Mouse (Mus musculus): ENCODE results near the gene B4galnt2. TPM values are rescaled to one million over a fixed set of nuclear protein-coding genes. Genes with fewer than 3 reads are reported as not detected.

B4galnt2 gene
- polyA plus RNA-seq, 1 experiment from 2014 or later: not detected

DNA sequence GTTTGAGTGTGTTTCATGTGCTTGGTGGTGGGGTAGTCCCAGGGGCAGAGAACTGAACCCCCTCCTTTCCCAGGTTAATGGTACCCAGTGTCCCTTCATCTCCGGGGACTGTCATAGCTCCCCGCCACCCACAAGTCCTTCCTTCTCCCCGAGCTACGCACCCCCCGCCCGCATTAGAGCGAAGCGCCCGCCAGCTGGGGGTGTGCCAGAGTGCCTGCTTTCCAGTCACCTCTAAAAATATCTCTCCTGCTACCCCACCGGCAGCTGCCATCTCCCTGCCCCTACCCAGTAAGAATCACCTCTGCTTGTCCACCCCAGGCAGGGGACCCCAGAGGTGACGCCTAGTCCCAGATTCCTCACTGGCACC lies 89.8 kb downstream of the B4galnt2 start:
- DNase-seq (ENCODE audit: low spot score): no peak
- peak overlapping the region; percentile 75 for H3K4me2 ChIP-seq (replicated peaks)
- no peak; the same call in 1 of the 2 replicates for ATAC-seq (ENCODE audit: low FRiP score)
- no peaks in the 10 kb centered on the region for H3K9me3 ChIP-seq (ENCODE audit: control insufficient read depth, low read length)
- no peaks in the 10 kb centered on the region for H3K36me3 ChIP-seq (replicated peaks; ENCODE audit: control insufficient read depth, insufficient read depth)
- H3K9ac ChIP-seq: peak overlapping the region; percentile 61
- peak overlapping the region; percentile 54 for H3K4me3 ChIP-seq (replicated peaks; ENCODE audit: low read length)
- no peak overlapping the region for H3K27ac ChIP-seq
- H3K4me1 ChIP-seq (replicated peaks; ENCODE audit: control insufficient read depth, insufficient read depth, low read length): no peaks in the 10 kb centered on the region; the same call in 1 of the 2 replicates
- peaks cover 58% of the 10 kb centered on the region for H3K27me3 ChIP-seq (ENCODE audit: control insufficient read depth, insufficient read depth, low read length)
- WGBS: 1% methylated on average over 11 of the region's 11 CpGs

DNA sequence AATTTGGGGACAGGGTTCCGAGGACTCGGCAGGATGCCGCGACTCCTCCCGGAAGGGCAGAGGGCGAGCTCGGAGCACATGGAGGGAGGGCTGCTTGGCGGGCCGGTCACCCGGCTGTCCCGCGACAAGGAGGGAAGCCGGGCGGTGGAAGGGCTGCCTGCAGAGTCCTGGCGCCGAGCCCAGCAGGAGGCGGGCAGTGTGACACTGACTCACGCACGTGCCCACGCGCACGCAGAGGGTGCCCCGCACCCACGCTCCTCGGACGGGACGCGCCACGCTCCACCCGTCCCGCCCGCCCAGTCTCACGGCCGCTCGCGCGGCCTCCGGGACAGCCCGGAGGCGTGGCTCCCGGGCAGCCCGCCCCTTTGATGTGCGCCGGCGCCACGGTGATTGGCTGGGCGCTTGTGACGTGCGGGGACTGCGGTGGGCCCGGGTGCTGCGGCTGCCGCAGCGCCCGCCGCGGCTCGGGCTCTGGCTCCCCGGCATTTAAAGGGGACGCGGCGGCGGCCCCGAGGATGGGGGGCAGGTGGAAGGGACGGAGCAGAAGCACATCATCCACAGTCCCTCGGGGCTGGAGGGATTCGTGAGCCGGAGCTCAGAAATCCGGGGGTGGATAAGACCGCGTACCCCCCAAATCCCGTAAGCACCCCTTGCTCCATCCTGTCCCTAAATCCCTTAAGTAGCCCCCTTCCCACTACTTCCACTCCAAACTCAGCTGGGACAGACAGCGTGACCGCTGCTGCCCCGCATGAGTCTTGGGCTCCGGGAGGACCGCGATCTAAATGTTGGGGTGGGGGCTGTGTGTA lies 90.4 kb downstream of the B4galnt2 start, which contains the start of gene Phospho1:
TSS of gene Phospho1 (plus strand) at position 429 of the 806 bp plus-strand sequence.
- no peak within 1 kb of the TSS for H3K27ac ChIP-seq
- ATAC-seq (ENCODE audit: low FRiP score) (peak; percentile 97), DNase-seq (ENCODE audit: low spot score) (peak; percentile 91)
- no peaks in the 10 kb centered on the region for H3K36me3 ChIP-seq (replicated peaks; ENCODE audit: control insufficient read depth, insufficient read depth)
- peak within 1 kb of the TSS; percentile 75 for H3K4me2 ChIP-seq (replicated peaks)
- 0% methylated on average over 58 of the region's 78 CpGs for WGBS
- no peaks in the 10 kb centered on the region; the same call in 1 of the 2 replicates for H3K4me1 ChIP-seq (replicated peaks; ENCODE audit: control insufficient read depth, insufficient read depth, low read length)
- H3K4me3 ChIP-seq (replicated peaks; ENCODE audit: low read length): peak within 1 kb of the TSS; percentile 54
- peaks cover 52% of the 10 kb centered on the region for H3K27me3 ChIP-seq (ENCODE audit: control insufficient read depth, insufficient read depth, low read length)
- no peaks in the 10 kb centered on the region for H3K9me3 ChIP-seq (ENCODE audit: control insufficient read depth, low read length)
- peak within 1 kb of the TSS; percentile 61 for H3K9ac ChIP-seq

DNA sequence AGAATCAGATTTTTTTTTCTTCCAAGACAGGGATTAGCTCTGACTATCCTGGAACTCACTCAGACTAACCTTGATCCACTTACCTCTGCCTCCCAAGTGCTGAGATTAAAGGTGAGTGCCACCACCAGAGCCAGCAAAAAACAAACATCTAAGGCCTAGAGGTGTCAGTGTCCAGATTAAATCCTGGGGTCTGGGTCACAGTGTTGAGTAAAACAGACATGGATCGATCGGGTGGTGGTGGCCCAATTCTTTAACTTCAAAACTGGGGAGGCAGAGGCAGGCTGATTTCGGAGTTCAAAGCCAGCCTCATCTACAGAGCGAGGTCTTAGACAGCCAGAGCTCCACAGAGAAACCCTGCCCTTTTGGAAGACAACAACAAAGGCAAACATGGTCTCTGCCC lies 92.3 kb downstream of the B4galnt2 start:
- Histone ChIP-seq H3K27me3 (ENCODE audit: control insufficient read depth, insufficient read depth, low read length) (peaks cover 35% of the 10 kb centered on the region), H3K27ac (no peak overlapping the region), H3K9ac (no peak overlapping the region), H3K4me1 (replicated peaks; ENCODE audit: control insufficient read depth, insufficient read depth, low read length) (no peaks in the 10 kb centered on the region; the same call in 1 of the 2 replicates), H3K36me3 (replicated peaks; ENCODE audit: control insufficient read depth, insufficient read depth) (no peaks in the 10 kb centered on the region), H3K4me3 (replicated peaks; ENCODE audit: low read length) (no peak overlapping the region), H3K4me2 (replicated peaks) (no peak overlapping the region), H3K9me3 (ENCODE audit: control insufficient read depth, low read length) (no peaks in the 10 kb centered on the region)
- 93% methylated on average over 4 of the region's 4 CpGs for WGBS
- no peak for ATAC-seq (ENCODE audit: low FRiP score)
- DNase-seq (ENCODE audit: low spot score): no peak

DNA sequence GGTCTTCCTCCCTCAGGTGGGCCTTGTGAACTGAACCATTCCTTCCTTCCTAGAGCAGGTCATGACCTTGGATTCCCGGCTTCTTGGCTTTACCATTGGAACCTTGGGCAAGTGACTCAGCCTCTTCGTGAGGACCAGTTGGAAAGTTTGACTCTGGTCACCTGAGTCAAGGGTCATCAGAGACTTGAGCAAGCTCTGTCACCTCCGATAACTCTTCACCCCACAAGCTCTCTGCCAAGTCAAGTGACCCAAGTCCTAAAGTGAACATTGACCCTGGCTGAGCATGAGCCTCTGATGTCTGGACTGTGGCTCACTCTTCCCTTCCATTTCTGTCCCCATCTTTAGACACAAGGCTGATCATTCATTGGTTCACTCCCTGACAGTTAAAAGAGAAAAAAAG lies 93.2 kb downstream of the B4galnt2 start:
- no peak overlapping the region for H3K4me2 ChIP-seq (replicated peaks)
- H3K27ac ChIP-seq: no peak overlapping the region
- H3K36me3 ChIP-seq (replicated peaks; ENCODE audit: control insufficient read depth, insufficient read depth): no peaks in the 10 kb centered on the region
- H3K4me1 ChIP-seq (replicated peaks; ENCODE audit: control insufficient read depth, insufficient read depth, low read length): no peaks in the 10 kb centered on the region; the same call in 1 of the 2 replicates
- peaks cover 26% of the 10 kb centered on the region for H3K27me3 ChIP-seq (ENCODE audit: control insufficient read depth, insufficient read depth, low read length)
- 86% methylated on average over 3 of the region's 3 CpGs for WGBS
- ATAC-seq (ENCODE audit: low FRiP score): no peak
- no peak overlapping the region for H3K9ac ChIP-seq
- H3K9me3 ChIP-seq (ENCODE audit: control insufficient read depth, low read length): no peaks in the 10 kb centered on the region
- no peak for DNase-seq (ENCODE audit: low spot score)
- H3K4me3 ChIP-seq (replicated peaks; ENCODE audit: low read length): no peak overlapping the region

DNA sequence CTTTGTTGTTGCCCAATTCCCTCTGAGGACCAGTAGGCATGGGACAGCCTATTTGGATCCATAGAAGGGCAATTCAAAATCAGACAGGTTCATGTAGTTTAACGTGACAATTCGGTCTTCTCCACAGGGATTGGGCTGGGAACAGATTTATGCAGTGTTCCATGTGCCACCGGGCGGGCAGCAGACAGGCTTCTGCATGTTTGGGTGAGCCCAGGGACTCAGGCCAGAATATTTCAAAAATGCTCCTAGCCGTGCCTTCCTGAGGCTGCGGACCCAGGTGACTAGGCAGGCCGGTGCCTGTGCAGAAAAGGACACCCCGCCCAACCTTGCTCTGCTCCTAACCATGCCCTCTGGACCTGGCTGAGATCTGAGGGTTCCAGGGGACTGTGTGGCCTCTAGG lies 95.6 kb downstream of the B4galnt2 start:
- Histone ChIP-seq H3K4me1 (replicated peaks; ENCODE audit: control insufficient read depth, insufficient read depth, low read length) (no peaks in the 10 kb centered on the region), H3K4me3 (replicated peaks; ENCODE audit: low read length) (no peak overlapping the region), H3K36me3 (replicated peaks; ENCODE audit: control insufficient read depth, insufficient read depth) (no peaks in the 10 kb centered on the region), H3K4me2 (replicated peaks) (no peak overlapping the region), H3K27me3 (ENCODE audit: control insufficient read depth, insufficient read depth, low read length) (peaks cover 12% of the 10 kb centered on the region), H3K27ac (no peak overlapping the region), H3K9ac (no peak overlapping the region), H3K9me3 (ENCODE audit: control insufficient read depth, low read length) (no peaks in the 10 kb centered on the region)
- ATAC-seq (ENCODE audit: low FRiP score) (no peak), DNase-seq (ENCODE audit: low spot score) (no peak)
- 92% methylated on average over 8 of the region's 8 CpGs for WGBS

Small RNAs within 50 kb of the gene (microRNA-seq; reads per million reads assigned to microRNA genes)
- gene Mir3063: not detected

Other genes with a start within 250 kb of the B4galnt2 start
- 200 and 220 TPM in 2 replicates for gene Phb, start 247.9 kb downstream of the B4galnt2 start, polyA plus RNA-seq (2014; fragmentation: Nextera tagmentation; extraction: Ambion mirVana)
- 10.9 and 12.8 TPM in 2 replicates for gene Zfp652, start 202.2 kb downstream of the B4galnt2 start, polyA plus RNA-seq (2014; fragmentation: Nextera tagmentation; extraction: Ambion mirVana)
- 0.83 and 1.6 TPM in 2 replicates for gene B130006D01Rik, start 191.3 kb downstream of the B4galnt2 start, polyA plus RNA-seq (2014; fragmentation: Nextera tagmentation; extraction: Ambion mirVana)
- 0.37 and 0.69 TPM in 2 replicates for gene Phospho1, start 90.4 kb downstream of the B4galnt2 start, polyA plus RNA-seq (2014; fragmentation: Nextera tagmentation; extraction: Ambion mirVana)
- 2.4 and 2.7 TPM in 2 replicates for gene Gngt2, start 77.7 kb downstream of the B4galnt2 start, polyA plus RNA-seq (2014; fragmentation: Nextera tagmentation; extraction: Ambion mirVana)
- 1.6 and 1.9 TPM in 2 replicates for gene Abi3, start 72.4 kb downstream of the B4galnt2 start, polyA plus RNA-seq (2014; fragmentation: Nextera tagmentation; extraction: Ambion mirVana)
- gene Igf2bp1, start 91.0 kb upstream of the B4galnt2 start, polyA plus RNA-seq (2014; fragmentation: Nextera tagmentation; extraction: Ambion mirVana): 6.5 and 7.0 TPM in 2 replicates
- gene Gip, start 109.7 kb upstream of the B4galnt2 start, polyA plus RNA-seq (2014; fragmentation: Nextera tagmentation; extraction: Ambion mirVana): not detected in 2 replicates
- 46.3 and 57.3 TPM in 2 replicates for gene Snf8, start 120.0 kb upstream of the B4galnt2 start, polyA plus RNA-seq (2014; fragmentation: Nextera tagmentation; extraction: Ambion mirVana)
- 32.3 and 38.6 TPM in 2 replicates for gene Ube2z, start 150.5 kb upstream of the B4galnt2 start, polyA plus RNA-seq (2014; fragmentation: Nextera tagmentation; extraction: Ambion mirVana)
- gene Atp5g1, start 160.8 kb upstream of the B4galnt2 start, polyA plus RNA-seq (2014; fragmentation: Nextera tagmentation; extraction: Ambion mirVana): 950 and 1,009 TPM in 2 replicates
- not detected in 2 replicates for gene Calcoco2, start 197.1 kb upstream of the B4galnt2 start, polyA plus RNA-seq (2014; fragmentation: Nextera tagmentation; extraction: Ambion mirVana)
- gene Ttll6, start 218.9 kb upstream of the B4galnt2 start, polyA plus RNA-seq (2014; fragmentation: Nextera tagmentation; extraction: Ambion mirVana): 0.33 and 0.37 TPM in 2 replicates